Mouse (Mus musculus) heart, adult 10 weeks (tissue): ENCODE results near the gene Arsj. TPM values are rescaled to one million over a fixed set of nuclear protein-coding genes. Genes with fewer than 3 reads are reported as not detected.

Experiments used
- polyA plus RNA-seq: library from polyadenylated mRNA; stranded (reverse); fragments of 350-450 nt; fragmentation: Illumina TruSeq; extraction: RNeasy Lipid Tissue Mini Kit (QIAGEN cat#74804); gene quantifications from one replicate; pipeline ENCODE4 v1.2.3, GENCODE M21; 2014; ENCODE audit warnings: low read depth, low replicate concordance

The Arsj gene
- polyA plus RNA-seq: 0.31 TPM

DNA sequence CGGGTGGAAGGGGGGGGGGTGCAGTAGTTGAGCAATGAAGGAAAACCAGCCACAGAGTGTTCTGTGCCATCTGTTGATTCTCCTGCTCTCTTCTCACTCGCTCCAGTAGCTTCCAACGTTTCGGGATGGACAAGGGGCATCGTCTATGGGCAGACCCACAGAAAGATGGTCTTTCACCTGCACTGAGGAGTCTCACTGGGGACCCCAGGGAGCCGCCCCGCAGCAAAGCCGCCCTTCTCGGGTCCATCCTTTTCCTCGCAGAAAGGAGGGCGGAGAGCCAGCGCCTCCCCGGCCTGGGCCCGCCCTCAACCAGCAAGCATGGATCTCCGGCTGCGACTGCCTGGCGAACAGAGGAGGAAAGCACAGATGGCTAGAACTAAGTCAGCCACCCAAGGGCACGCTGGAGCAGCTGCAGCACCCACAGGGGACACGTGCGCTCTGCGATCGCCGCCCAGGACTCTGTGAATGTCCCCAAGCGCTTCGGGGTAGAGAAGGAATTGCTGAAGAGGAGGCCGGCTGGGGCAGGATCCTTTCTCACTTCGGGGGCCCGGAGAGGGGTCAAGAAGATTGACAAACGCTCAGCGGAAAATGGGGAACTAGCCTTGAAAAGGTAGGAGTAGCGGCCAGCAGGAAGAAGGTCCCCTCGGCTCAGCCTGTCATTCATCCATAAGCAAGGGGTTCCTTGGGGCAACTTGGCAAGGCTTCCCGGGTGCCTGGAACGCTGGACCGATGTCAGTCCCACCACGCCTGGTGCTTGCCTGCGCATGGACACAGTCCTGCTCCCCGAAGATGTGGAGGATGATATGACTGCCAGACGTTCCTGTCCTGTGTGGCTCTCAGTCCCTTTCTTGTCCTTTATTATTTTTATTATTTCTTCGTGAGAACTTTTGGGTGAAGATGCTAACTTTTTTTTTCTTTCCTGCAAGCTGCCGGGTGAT lies at the start of gene Arsj:
Arsj (plus strand) TSS at position 117 of the 938 bp plus-strand sequence.

Other genes with a start within 250 kb of the Arsj start
- gene Camk2d, start 232.6 kb downstream of the Arsj start, polyA plus RNA-seq: 116 TPM